In genomic region chr7:139299424-139299823, GRCm38 (mm10) we compare ENCODE assay signal across 8 mouse cellular contexts. TPM values are rescaled to one million over a fixed set of nuclear protein-coding genes. Genes with fewer than 3 reads are reported as not detected.
A peak's percentile ranks its signal among the peaks of the same experiment; 100 is the strongest.
DNase-seq lines count a peak whose midpoint lies in the region; TF ChIP-seq lines count a peak whose summit lies in the region.

No protein-coding gene starts in this region.

- H3K27ac ChIP-seq in embryonic fibroblast, embryonic 13.5 days (ENCODE audit: insufficient read depth, low read length) = no peak overlapping the region

- H3K4me3 ChIP-seq in E14TG2a.4 (replicated peaks; ENCODE audit: low read length) = no peak overlapping the region
- no peak overlapping the region for H3K4me3 ChIP-seq in embryonic fibroblast, embryonic 13.5 days (ENCODE audit: insufficient read depth, low read length)

- TF ChIP-seq POLR2A in embryonic fibroblast, embryonic 13.5 days (IDR thresholded peaks at IDR 0.05; ENCODE audit: low read depth, low read length) = no peak

- peaks cover 82% of the 10 kb centered on the region for H3K4me1 ChIP-seq in E14TG2a.4 (replicated peaks; ENCODE audit: low read depth, low read length)
- H3K4me1 ChIP-seq in embryonic fibroblast, embryonic 13.5 days (ENCODE audit: control insufficient read depth, insufficient read depth, low read length) = 0 out of 2 replicates have a peak, but pooled peaks cover 2% of the 10 kb centered on the region

- H3K36me3 ChIP-seq in E14TG2a.4 (ENCODE audit: insufficient read depth, low read length) = no peaks in the 10 kb centered on the region

- intact Hi-C loops in heart, postnatal 25 days (cut with DNase I) = loop anchor here (1.0 to 5.0 kb wide), 2 partner anchors 66 to 177 kb away; no protein-coding TSS in a partner anchor

- peak; percentile 88 for TF ChIP-seq CTCF in E14TG2a.4 (conservative IDR thresholded peaks at IDR 0.05; ENCODE audit: low read length)
- TF ChIP-seq CTCF in embryonic fibroblast, embryonic 13.5 days (IDR thresholded peaks at IDR 0.05; ENCODE audit: borderline replicate concordance, insufficient read depth, low read length) = peak; percentile 95

- no peaks in the 10 kb centered on the region for H3K27me3 ChIP-seq in E14TG2a.4 (ENCODE audit: insufficient read depth, low read length)

- no peaks in the 10 kb centered on the region for H3K9me3 ChIP-seq in E14TG2a.4 (ENCODE audit: low read length)

- DNase-seq in adrenal gland, postnatal 36 days = peak; percentile 88 to 90
- peak; percentile 55 for DNase-seq in heart, postnatal 25 days (ENCODE audit: low spot score)
- DNase-seq in layer of hippocampus, adult 9-10 months (ENCODE audit: low spot score) = peak; percentile 51
- DNase-seq in lung, postnatal 14 days = peak; percentile 94
- DNase-seq in right cerebral cortex, adult 2 months (ENCODE audit: low spot score in 2 of 2) = peak; percentile 83 to 90
- peak; percentile 86 for DNase-seq in urinary bladder, adult 2 months (ENCODE audit: low spot score)

RNA-seq across cellular contexts. Expression of gene Pwwp2b, which starts 51.1 kb away (rescaled TPM):
- 10 to 100 TPM in 1 of 2 experiments, 1 to 10 TPM in 1; 9.8 to 15.6 TPM for total RNA-seq in adrenal gland, postnatal 36 days (2021)
- polyA plus RNA-seq in embryonic fibroblast, embryonic 13.5 days (2011; ENCODE audit: insufficient read length, low read depth, missing spikeins) = 8.9 and 9.5 TPM in 2 replicates
- 1 to 10 TPM; 8.7 to 9.7 TPM for total RNA-seq in heart, postnatal 25 days (2021)
- polyA plus RNA-seq in urinary bladder, adult 2 months (2012; rRNA removed) = 32.3 and 35.8 TPM in 2 replicates
